Mouse (Mus musculus) spleen, postnatal 14 days (tissue): Measurements from ENCODE around the gene Ttyh3.

ENCODE experiments used
- DNase-seq, 2 experiments: peaks; one replicate each; pipeline ENCODE4 v3.0.0; 2021 to 2022; ENCODE audit warnings: low spot score in 2 of 2

The Ttyh3 gene

GRCm38 (mm10) chr5:140652587-140652986, 3.8 kb upstream of the Ttyh3 start:
- DNase-seq: no peak

- DNase-seq: no peak
Measured at GRCm38 (mm10) chr5:140651231-140651630, 2.4 kb upstream of the Ttyh3 start.

- DNase-seq: no peak
Measured at GRCm38 (mm10) chr5:140649881-140650414, 1.1 kb upstream of the Ttyh3 start.

- DNase-seq: peak; percentile 96 to 97
Measured at GRCm38 (mm10) chr5:140649101-140649667, 353 bp upstream of the Ttyh3 start.

- no peak for DNase-seq
Measured at GRCm38 (mm10) chr5:140647821-140648518, 861 bp downstream of the Ttyh3 start.

- no peak for DNase-seq
Measured at GRCm38 (mm10) chr5:140647031-140647760, 1.6 kb downstream of the Ttyh3 start.

- no peak for DNase-seq
Measured at GRCm38 (mm10) chr5:140646171-140646570, 2.7 kb downstream of the Ttyh3 start.

- DNase-seq: no peak
Measured at GRCm38 (mm10) chr5:140645454-140645853, 3.4 kb downstream of the Ttyh3 start.

- no peak for DNase-seq
Measured at GRCm38 (mm10) chr5:140644702-140645201, 4.1 kb downstream of the Ttyh3 start.

GRCm38 (mm10) chr5:140644263-140644662, 4.6 kb downstream of the Ttyh3 start:
- DNase-seq: no peak

- DNase-seq: no peak
Measured at GRCm38 (mm10) chr5:140642076-140642475, 6.8 kb downstream of the Ttyh3 start.

- no peak for DNase-seq
Measured at GRCm38 (mm10) chr5:140641254-140641928, 7.4 kb downstream of the Ttyh3 start.

- no peak for DNase-seq
Measured at GRCm38 (mm10) chr5:140640812-140641211, 8.0 kb downstream of the Ttyh3 start.

GRCm38 (mm10) chr5:140639871-140640270, 9.0 kb downstream of the Ttyh3 start:
- DNase-seq: no peak

GRCm38 (mm10) chr5:140639312-140639711, 9.5 kb downstream of the Ttyh3 start:
- no peak for DNase-seq

- DNase-seq: no peak
Measured at GRCm38 (mm10) chr5:140638484-140638883, 10.3 kb downstream of the Ttyh3 start.

- no peak for DNase-seq
Measured at GRCm38 (mm10) chr5:140637989-140638388, 10.8 kb downstream of the Ttyh3 start.

- no peak for DNase-seq
Measured at GRCm38 (mm10) chr5:140637058-140637410, 11.8 kb downstream of the Ttyh3 start.

GRCm38 (mm10) chr5:140636316-140637057, 12.3 kb downstream of the Ttyh3 start:
- no peak for DNase-seq

GRCm38 (mm10) chr5:140634798-140635722, 13.8 kb downstream of the Ttyh3 start:
- DNase-seq: no peak
